Mouse (Mus musculus): Measurements from ENCODE around the gene Uaca. TPM values are rescaled to one million over a fixed set of nuclear protein-coding genes. Genes with fewer than 3 reads are reported as not detected.
A peak's percentile ranks its signal among the peaks of the same experiment; 100 is the strongest.

Gene Uaca
- polyA plus RNA-seq, 1 experiment from 2014 or later = 38.0 TPM

- Histone ChIP-seq H3K9me3 (ENCODE audit: low read length) (no peaks in the 10 kb centered on the region), H3K36me3 (ENCODE audit: insufficient read depth, low read length) (peaks cover 6% of the 10 kb centered on the region; the same call in 1 of the 2 replicates), H3K4me1 (ENCODE audit: insufficient read depth, low read length) (peaks cover 7% of the 10 kb centered on the region; the same call in 1 of the 2 replicates), H3K4me3 (ENCODE audit: low read length) (no peak overlapping the region), H3K4me2 (replicated peaks; ENCODE audit: low read depth, low read length) (no peak overlapping the region), H3K27me3 (ENCODE audit: insufficient read depth, low read length) (no peaks in the 10 kb centered on the region), H3K9ac (replicated peaks; ENCODE audit: low read length) (no peak overlapping the region), H3K27ac (ENCODE audit: low read length) (no peak overlapping the region; the same call in 1 of the 2 replicates)
- WGBS = 64% methylated on average over 18 of the region's 18 CpGs
- ATAC-seq (ENCODE audit: low FRiP score, low TSS enrichment) = no peak
These were observed 92.4 kb downstream of the Uaca start for GRCm38 (mm10) chr9:60886431-60887371.

DNA sequence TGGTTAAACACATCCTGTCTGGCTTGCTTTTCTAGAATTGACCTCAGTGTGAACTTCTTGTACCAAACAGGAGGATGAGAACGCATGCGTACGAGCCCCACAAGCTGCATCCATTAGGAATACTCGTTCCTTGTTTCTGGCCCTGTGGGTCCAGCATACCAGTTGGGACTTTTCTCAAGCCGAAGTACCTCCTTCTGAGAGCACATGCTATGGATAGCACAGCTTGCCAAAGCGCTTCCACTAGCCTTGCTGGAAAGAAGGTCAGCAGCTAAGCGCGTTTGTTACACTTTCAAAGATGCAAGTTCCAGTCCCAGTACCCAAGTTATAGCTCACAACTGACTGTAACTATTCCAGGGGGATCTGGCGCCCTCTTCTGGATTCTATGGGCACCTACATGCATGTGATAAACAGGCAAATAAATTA, 93.1 kb downstream of the Uaca start:
- H3K9me3 ChIP-seq (ENCODE audit: low read length) = no peaks in the 10 kb centered on the region
- no peak overlapping the region for H3K4me3 ChIP-seq (ENCODE audit: low read length)
- peaks cover 6% of the 10 kb centered on the region; the same call in 1 of the 2 replicates for H3K36me3 ChIP-seq (ENCODE audit: insufficient read depth, low read length)
- ATAC-seq (ENCODE audit: low FRiP score, low TSS enrichment) = no peak
- no peak overlapping the region for H3K4me2 ChIP-seq (replicated peaks; ENCODE audit: low read depth, low read length)
- H3K9ac ChIP-seq (replicated peaks; ENCODE audit: low read length) = no peak overlapping the region
- H3K4me1 ChIP-seq (ENCODE audit: insufficient read depth, low read length) = peaks cover 7% of the 10 kb centered on the region; the same call in 1 of the 2 replicates
- no peak overlapping the region for H3K27ac ChIP-seq (ENCODE audit: low read length)
- H3K27me3 ChIP-seq (ENCODE audit: insufficient read depth, low read length) = no peaks in the 10 kb centered on the region
- 59% methylated on average over 9 of the region's 9 CpGs for WGBS

DNA sequence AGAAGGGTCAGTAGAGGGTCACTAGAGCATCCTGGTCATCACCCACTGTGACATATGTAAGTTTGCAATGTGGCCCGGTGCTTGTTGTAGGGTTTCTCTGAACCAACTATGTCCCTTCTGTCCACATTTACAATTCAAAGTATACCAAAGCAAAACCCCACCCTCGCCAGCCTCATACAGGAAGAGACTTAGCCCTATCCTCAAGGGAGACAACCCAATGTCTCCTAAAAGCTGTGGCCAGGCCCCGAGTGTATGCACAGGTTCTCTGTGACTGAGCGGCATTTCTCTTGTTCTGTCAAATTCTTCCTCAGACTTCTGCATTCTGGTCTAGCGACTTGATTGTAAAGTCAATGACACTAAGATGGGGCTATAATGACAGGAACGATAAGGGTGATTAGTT, 99.2 kb downstream of the Uaca start:
- Histone ChIP-seq H3K4me3 (ENCODE audit: low read length) (no peak overlapping the region), H3K9ac (replicated peaks; ENCODE audit: low read length) (no peak overlapping the region), H3K27ac (ENCODE audit: low read length) (no peak overlapping the region), H3K36me3 (ENCODE audit: insufficient read depth, low read length) (no peaks in the 10 kb centered on the region), H3K27me3 (ENCODE audit: insufficient read depth, low read length) (0 out of 2 replicates have a peak, but pooled peaks cover 3% of the 10 kb centered on the region), H3K4me2 (replicated peaks; ENCODE audit: low read depth, low read length) (no peak overlapping the region), H3K9me3 (ENCODE audit: low read length) (no peaks in the 10 kb centered on the region), H3K4me1 (ENCODE audit: insufficient read depth, low read length) (peaks cover 7% of the 10 kb centered on the region)
- WGBS = 81% methylated on average over 6 of the region's 6 CpGs
- no peak for ATAC-seq (ENCODE audit: low FRiP score, low TSS enrichment)

DNA sequence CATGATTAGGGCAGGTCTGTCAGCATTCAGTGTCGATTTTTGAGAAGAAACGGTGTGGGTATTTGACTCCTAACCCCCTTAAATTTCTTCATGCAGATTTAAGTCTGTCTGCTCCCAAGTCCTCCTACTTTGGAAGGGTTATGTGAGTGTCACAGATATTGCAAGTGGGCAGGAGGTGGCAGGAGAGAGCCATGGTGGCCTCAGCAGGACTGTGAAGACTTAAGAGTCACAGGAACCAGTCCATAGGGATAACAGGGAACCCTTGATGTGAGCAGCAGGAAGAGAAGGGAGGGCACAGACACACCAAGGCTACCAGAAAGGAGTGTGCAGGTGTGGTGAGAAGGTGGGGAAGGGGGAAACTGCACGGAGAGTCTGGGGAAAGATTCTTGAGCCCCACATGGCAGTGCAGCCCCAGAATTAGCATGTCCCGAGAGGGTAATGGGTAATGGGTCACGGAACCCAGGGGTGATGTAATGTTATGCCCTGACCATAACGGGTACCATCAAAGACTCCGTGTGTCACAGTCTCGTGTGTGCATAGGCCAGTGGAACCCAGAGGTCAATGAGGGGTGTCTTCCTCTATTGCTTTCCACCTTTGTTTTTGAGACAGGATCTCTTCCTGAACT, 101.3 kb downstream of the Uaca start:
- peak; percentile 82 for ATAC-seq (ENCODE audit: low FRiP score, low TSS enrichment)
- WGBS = 35% methylated on average over 8 of the region's 8 CpGs
- no peaks in the 10 kb centered on the region for H3K9me3 ChIP-seq (ENCODE audit: low read length)

GRCm38 (mm10) chr9:60898291-60899020, 104.1 kb downstream of the Uaca start:
- Histone ChIP-seq H3K9ac (replicated peaks; ENCODE audit: low read length) (no peak overlapping the region), H3K36me3 (ENCODE audit: insufficient read depth, low read length) (no peaks in the 10 kb centered on the region), H3K9me3 (ENCODE audit: low read length) (no peaks in the 10 kb centered on the region), H3K4me3 (ENCODE audit: low read length) (no peak overlapping the region), H3K4me2 (replicated peaks; ENCODE audit: low read depth, low read length) (no peak overlapping the region), H3K4me1 (ENCODE audit: insufficient read depth, low read length) (peaks cover 13% of the 10 kb centered on the region), H3K27ac (ENCODE audit: low read length) (no peak overlapping the region), H3K27me3 (ENCODE audit: insufficient read depth, low read length) (0 out of 2 replicates have a peak, but pooled peaks cover 3% of the 10 kb centered on the region)
- 85% methylated on average over 5 of the region's 5 CpGs for WGBS
- ATAC-seq (ENCODE audit: low FRiP score, low TSS enrichment) = no peak

More for the DNA sequence above, 101.3 kb downstream of the Uaca start:
- Histone ChIP-seq H3K4me1 (ENCODE audit: insufficient read depth, low read length) (peaks cover 13% of the 10 kb centered on the region), H3K36me3 (ENCODE audit: insufficient read depth, low read length) (no peaks in the 10 kb centered on the region), H3K27ac (ENCODE audit: low read length) (no peak overlapping the region), H3K4me2 (replicated peaks; ENCODE audit: low read depth, low read length) (no peak overlapping the region), H3K4me3 (ENCODE audit: low read length) (no peak overlapping the region), H3K27me3 (ENCODE audit: insufficient read depth, low read length) (0 out of 2 replicates have a peak, but pooled peaks cover 3% of the 10 kb centered on the region), H3K9ac (replicated peaks; ENCODE audit: low read length) (no peak overlapping the region)

GRCm38 (mm10) chr9:60899201-60899600, 104.9 kb downstream of the Uaca start:
- Histone ChIP-seq H3K27ac (ENCODE audit: low read length) (no peak overlapping the region), H3K4me1 (ENCODE audit: insufficient read depth, low read length) (peaks cover 13% of the 10 kb centered on the region), H3K4me2 (replicated peaks; ENCODE audit: low read depth, low read length) (no peak overlapping the region), H3K9ac (replicated peaks; ENCODE audit: low read length) (no peak overlapping the region), H3K27me3 (ENCODE audit: insufficient read depth, low read length) (0 out of 2 replicates have a peak, but pooled peaks cover 3% of the 10 kb centered on the region), H3K9me3 (ENCODE audit: low read length) (no peaks in the 10 kb centered on the region), H3K36me3 (ENCODE audit: insufficient read depth, low read length) (no peaks in the 10 kb centered on the region), H3K4me3 (ENCODE audit: low read length) (no peak overlapping the region)
- no peak for ATAC-seq (ENCODE audit: low FRiP score, low TSS enrichment)
- WGBS = 76% methylated on average over 4 of the region's 4 CpGs

GRCm38 (mm10) chr9:60899797-60900459, 105.6 kb downstream of the Uaca start:
- ATAC-seq (ENCODE audit: low FRiP score, low TSS enrichment) = no peak
- Histone ChIP-seq H3K36me3 (ENCODE audit: insufficient read depth, low read length) (no peaks in the 10 kb centered on the region), H3K9me3 (ENCODE audit: low read length) (no peaks in the 10 kb centered on the region), H3K4me3 (ENCODE audit: low read length) (no peak overlapping the region), H3K9ac (replicated peaks; ENCODE audit: low read length) (no peak overlapping the region), H3K4me1 (ENCODE audit: insufficient read depth, low read length) (peaks cover 13% of the 10 kb centered on the region), H3K27ac (ENCODE audit: low read length) (no peak overlapping the region), H3K4me2 (replicated peaks; ENCODE audit: low read depth, low read length) (no peak overlapping the region), H3K27me3 (ENCODE audit: insufficient read depth, low read length) (no peaks in the 10 kb centered on the region)
- WGBS = 50% methylated on average over 3 of the region's 3 CpGs

- no peak for ATAC-seq (ENCODE audit: low FRiP score, low TSS enrichment)
- Histone ChIP-seq H3K9ac (replicated peaks; ENCODE audit: low read length) (no peak overlapping the region), H3K36me3 (ENCODE audit: insufficient read depth, low read length) (no peaks in the 10 kb centered on the region), H3K27me3 (ENCODE audit: insufficient read depth, low read length) (no peaks in the 10 kb centered on the region), H3K4me1 (ENCODE audit: insufficient read depth, low read length) (no peaks in the 10 kb centered on the region), H3K4me2 (replicated peaks; ENCODE audit: low read depth, low read length) (no peak overlapping the region), H3K4me3 (ENCODE audit: low read length) (no peak overlapping the region), H3K9me3 (ENCODE audit: low read length) (no peaks in the 10 kb centered on the region), H3K27ac (ENCODE audit: low read length) (no peak overlapping the region)
- 97% methylated on average over 1 of the region's 1 CpGs for WGBS
These were observed 117.9 kb downstream of the Uaca start for GRCm38 (mm10) chr9:60912266-60912665.

DNA sequence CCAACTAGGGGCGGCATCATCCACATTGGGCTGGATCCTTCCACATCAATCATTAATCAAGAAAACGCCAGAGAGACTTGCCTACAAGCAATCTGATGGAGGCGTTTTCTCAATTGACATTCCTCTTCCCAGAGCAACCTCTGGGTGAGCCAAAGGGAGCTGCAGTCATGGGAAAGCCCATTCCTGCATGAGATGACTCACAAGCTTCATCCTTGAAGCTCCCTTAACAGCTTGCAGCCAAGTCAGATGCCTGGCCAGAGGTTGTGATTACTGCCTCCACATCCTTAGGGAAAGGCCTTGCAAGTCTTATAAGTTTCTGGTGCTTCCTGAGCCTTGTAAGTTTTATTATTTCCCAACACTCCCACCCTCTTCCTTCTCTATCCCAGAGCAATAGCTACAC, 119.3 kb downstream of the Uaca start:
- H3K27ac ChIP-seq (ENCODE audit: low read length) = no peak overlapping the region
- no peak for ATAC-seq (ENCODE audit: low FRiP score, low TSS enrichment)
- WGBS = 72% methylated on average over 3 of the region's 3 CpGs
- H3K4me3 ChIP-seq (ENCODE audit: low read length) = no peak overlapping the region
- H3K9ac ChIP-seq (replicated peaks; ENCODE audit: low read length) = no peak overlapping the region
- no peaks in the 10 kb centered on the region for H3K4me1 ChIP-seq (ENCODE audit: insufficient read depth, low read length)
- H3K9me3 ChIP-seq (ENCODE audit: low read length) = no peaks in the 10 kb centered on the region
- no peaks in the 10 kb centered on the region for H3K27me3 ChIP-seq (ENCODE audit: insufficient read depth, low read length)
- H3K36me3 ChIP-seq (ENCODE audit: insufficient read depth, low read length) = no peaks in the 10 kb centered on the region
- no peak overlapping the region for H3K4me2 ChIP-seq (replicated peaks; ENCODE audit: low read depth, low read length)
